Mouse (Mus musculus) ES-Bruce4 (cell line): ENCODE data around the gene Atad5.
"Not testable (repeated sequence)": the region's sequence is repeated elsewhere in the genome, so short reads cannot be mapped to it uniquely, and the experiment has no call there.

Source experiments
- CTCF ChIP-seq: IDR thresholded peaks from one replicate; pipeline ENCODE4 v1.8.1; 2011; ENCODE audit warnings: low read depth, low read length
- POLR2A ChIP-seq: IDR thresholded peaks from one replicate; pipeline ENCODE4 v1.8.1; 2011; ENCODE audit warnings: low read length; ENCODE audit not compliant: insufficient read depth

GRCm38 (mm10) chr11:80148974-80149373, 59.8 kb downstream of the Atad5 start:
- TF ChIP-seq CTCF, POLR2A: not testable (repeated sequence)
